Mouse (Mus musculus) embryonic fibroblast, embryonic 13.5 days (primary cell): ENCODE results near the gene Stmn3. TPM values are rescaled to one million over a fixed set of nuclear protein-coding genes. Genes with fewer than 3 reads are reported as not detected.
A peak's percentile ranks its signal among the peaks of the same experiment; 100 is the strongest.

ENCODE experiments used
- H3K27ac ChIP-seq: 2 replicates; pipeline ENCODE4 v1.5.1; 2012; ENCODE audit warnings: low read length, control low read depth, inconsistent platforms; ENCODE audit not compliant: insufficient read depth
- H3K4me1 ChIP-seq: 2 replicates; pipeline ENCODE4 v1.6.1; 2011; ENCODE audit warnings: low read length; ENCODE audit not compliant: control insufficient read depth, insufficient read depth
- H3K4me3 ChIP-seq: 2 replicates; pipeline ENCODE4 v1.5.1; 2011; ENCODE audit warnings: mild to moderate bottlenecking, control low read depth, low read length; ENCODE audit not compliant: insufficient read depth
- CTCF ChIP-seq: IDR thresholded peaks from 2 replicates; pipeline ENCODE4 v1.5.1; 2011; ENCODE audit warnings: mild to moderate bottlenecking, control low read depth, low read length, moderate library complexity, borderline replicate concordance; ENCODE audit not compliant: insufficient read depth
- POLR2A ChIP-seq: IDR thresholded peaks from 2 replicates; pipeline ENCODE4 v1.6.1; 2011; ENCODE audit warnings: low read depth, mild to moderate bottlenecking, control low read depth, low read length, moderate library complexity
- polyA plus RNA-seq: library from polyadenylated mRNA; stranded (reverse); fragments of >200 nt; gene quantifications from 2 replicates; pipeline ENCODE4 v1.2.4, GENCODE M21; 2011; ENCODE audit warnings: low read depth; ENCODE audit not compliant: missing spikeins, insufficient read length

The Stmn3 gene
- polyA plus RNA-seq = not detected in 2 replicates

GRCm38 (mm10) chr2:181314080-181314810 lies at the start of gene Stmn3:
Stmn3 (minus strand) TSS chr2:181314500.
- H3K27ac ChIP-seq = no peak within 1 kb of the TSS
- TF ChIP-seq CTCF (no peak), POLR2A (no peak)
- no peaks in the 10 kb centered on the region for H3K4me1 ChIP-seq
- H3K4me3 ChIP-seq = no peak within 1 kb of the TSS

GRCm38 (mm10) chr2:181363946-181364345 lies 49.6 kb upstream of the Stmn3 start:
- Histone ChIP-seq H3K4me3 (peak overlapping the region; percentile 98), H3K27ac (no peak overlapping the region), H3K4me1 (peaks cover 2% of the 10 kb centered on the region; the same call in 1 of the 2 replicates)
- TF ChIP-seq CTCF (no peak), POLR2A (no peak)

GRCm38 (mm10) chr2:181356780-181357179 lies 42.5 kb upstream of the Stmn3 start:
- TF ChIP-seq CTCF (no peak), POLR2A (0 out of 2 replicates have a peak, but pooled peaks have one; percentile 5)
- no peaks in the 10 kb centered on the region for H3K4me1 ChIP-seq
- no peak overlapping the region for H3K4me3 ChIP-seq
- H3K27ac ChIP-seq = no peak overlapping the region

- Histone ChIP-seq H3K4me3 (no peak overlapping the region), H3K4me1 (no peaks in the 10 kb centered on the region), H3K27ac (no peak overlapping the region)
- TF ChIP-seq POLR2A (no peak), CTCF (no peak)
Observed at GRCm38 (mm10) chr2:181342766-181343165, 28.5 kb upstream of the Stmn3 start.

GRCm38 (mm10) chr2:181340426-181340825 lies 26.1 kb upstream of the Stmn3 start:
- no peak for TF ChIP-seq POLR2A
- TF ChIP-seq CTCF = no peak
- Histone ChIP-seq H3K4me1 (no peaks in the 10 kb centered on the region), H3K4me3 (no peak overlapping the region), H3K27ac (no peak overlapping the region)

GRCm38 (mm10) chr2:181334023-181334422 lies 19.7 kb upstream of the Stmn3 start:
- H3K4me1 ChIP-seq = no peaks in the 10 kb centered on the region
- H3K4me3 ChIP-seq = no peak overlapping the region
- TF ChIP-seq CTCF (no peak), POLR2A (no peak)
- no peak overlapping the region for H3K27ac ChIP-seq

- H3K4me3 ChIP-seq = no peak overlapping the region
- H3K27ac ChIP-seq = no peak overlapping the region
- no peak for TF ChIP-seq POLR2A
- TF ChIP-seq CTCF = no peak
- no peaks in the 10 kb centered on the region for H3K4me1 ChIP-seq
Observed at GRCm38 (mm10) chr2:181332542-181332941, 18.2 kb upstream of the Stmn3 start.

GRCm38 (mm10) chr2:181326098-181326497 lies 11.8 kb upstream of the Stmn3 start:
- Histone ChIP-seq H3K4me1 (no peaks in the 10 kb centered on the region), H3K4me3 (no peak overlapping the region)

GRCm38 (mm10) chr2:181322136-181322535 lies 7.8 kb upstream of the Stmn3 start:
- TF ChIP-seq CTCF = no peak
- TF ChIP-seq POLR2A = no peak
- Histone ChIP-seq H3K4me3 (no peak overlapping the region), H3K4me1 (no peaks in the 10 kb centered on the region), H3K27ac (no peak overlapping the region)

More at GRCm38 (mm10) chr2:181326098-181326497, 11.8 kb upstream of the Stmn3 start:
- TF ChIP-seq CTCF = no peak
- TF ChIP-seq POLR2A = no peak
- H3K27ac ChIP-seq = no peak overlapping the region

GRCm38 (mm10) chr2:181320103-181320499 lies 5.8 kb upstream of the Stmn3 start:
- H3K27ac ChIP-seq = no peak overlapping the region
- no peak for TF ChIP-seq CTCF
- no peak for TF ChIP-seq POLR2A
- peak overlapping the region; percentile 64 for H3K4me3 ChIP-seq
- H3K4me1 ChIP-seq = no peaks in the 10 kb centered on the region
